Mouse (Mus musculus) brain, adult 2 months (tissue): ENCODE measurements around the gene Mia.

ENCODE experiments used
- DNase-seq: peaks from one replicate; pipeline ENCODE4 v3.0.0; 2011; ENCODE audit warnings: low read depth, low spot score

The Mia gene

DNA sequence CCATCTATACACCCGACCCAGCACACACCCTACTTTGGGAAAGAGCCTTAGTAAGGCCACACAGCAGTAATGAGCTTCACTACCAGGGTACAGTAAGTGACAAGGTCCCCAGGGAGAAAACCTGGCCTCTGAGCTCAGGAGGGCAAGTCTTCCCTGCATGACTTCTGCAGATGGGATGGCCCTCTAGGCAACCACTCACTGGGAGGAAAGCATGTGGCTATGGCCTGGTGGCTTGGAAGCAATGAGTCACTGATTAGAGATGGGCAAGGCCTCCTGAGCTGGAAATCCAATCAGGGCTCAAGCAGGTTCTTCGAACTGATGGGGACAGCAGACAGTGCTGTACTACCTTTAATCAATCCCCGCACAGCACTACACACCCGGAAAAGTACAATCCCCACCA, 19.2 kb downstream of the Mia start:
- peak; percentile 45 for DNase-seq

- no peak for DNase-seq
These were observed 20.0 kb downstream of the Mia start for GRCm38 (mm10) chr7:27160921-27161320.

- DNase-seq, result peak; percentile 96
These were observed 21.1 kb downstream of the Mia start for GRCm38 (mm10) chr7:27159882-27160281.

GRCm38 (mm10) chr7:27159256-27159655, 21.7 kb downstream of the Mia start:
- DNase-seq, result no peak

DNA sequence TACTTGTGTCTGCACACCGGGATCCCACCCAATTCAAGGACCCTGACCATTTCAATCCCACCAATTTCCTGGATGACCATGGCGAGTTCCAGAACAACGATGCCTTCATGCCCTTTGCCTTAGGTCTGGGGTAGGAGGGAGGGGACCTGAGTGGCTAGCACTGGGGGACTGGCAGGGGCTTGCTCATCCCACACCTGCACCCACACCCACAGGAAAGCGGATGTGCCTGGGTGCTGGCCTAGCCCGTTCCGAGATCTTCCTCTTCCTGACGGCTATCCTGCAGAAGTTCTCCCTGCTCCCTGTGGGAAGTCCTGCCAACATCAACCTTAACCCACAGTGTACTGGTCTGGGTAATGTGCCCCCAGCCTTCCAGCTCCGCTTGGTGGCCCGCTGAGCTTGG, 22.8 kb downstream of the Mia start:
- DNase-seq, result no peak

GRCm38 (mm10) chr7:27156005-27156404, 25.0 kb downstream of the Mia start:
- peak; percentile 84 for DNase-seq

DNA sequence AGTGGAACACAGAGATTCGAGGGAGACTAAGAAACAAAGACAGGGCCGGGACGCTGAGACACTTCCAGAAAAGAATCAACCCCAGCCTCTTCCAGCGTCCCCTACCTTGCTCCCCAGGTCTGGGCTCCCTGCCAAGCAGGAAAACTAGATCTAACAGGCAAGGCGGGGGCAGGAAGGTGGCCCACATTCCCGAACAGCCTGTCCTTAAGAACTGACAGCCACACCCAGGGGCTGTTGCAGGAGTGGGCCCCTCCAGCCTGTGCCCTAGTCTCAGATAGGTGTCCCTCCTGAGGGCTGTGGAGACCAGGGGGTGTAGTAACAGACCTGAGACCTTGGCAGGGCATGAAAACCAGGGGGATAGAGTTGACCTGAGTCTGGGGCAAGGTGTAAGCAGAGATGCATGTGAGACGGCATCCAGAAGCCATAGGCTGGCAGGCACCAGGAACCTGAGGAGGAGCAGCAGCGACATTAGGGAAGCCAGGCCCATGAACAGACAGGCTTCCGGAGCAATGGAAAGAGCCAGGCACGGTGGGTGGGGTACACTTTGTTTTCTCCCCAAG, 27.7 kb downstream of the Mia start, which contains the start of gene Cyp2t4:
Cyp2t4 (plus strand) TSS at position 510 of the 560 bp plus-strand sequence.
- DNase-seq, result peak; percentile 36

DNA sequence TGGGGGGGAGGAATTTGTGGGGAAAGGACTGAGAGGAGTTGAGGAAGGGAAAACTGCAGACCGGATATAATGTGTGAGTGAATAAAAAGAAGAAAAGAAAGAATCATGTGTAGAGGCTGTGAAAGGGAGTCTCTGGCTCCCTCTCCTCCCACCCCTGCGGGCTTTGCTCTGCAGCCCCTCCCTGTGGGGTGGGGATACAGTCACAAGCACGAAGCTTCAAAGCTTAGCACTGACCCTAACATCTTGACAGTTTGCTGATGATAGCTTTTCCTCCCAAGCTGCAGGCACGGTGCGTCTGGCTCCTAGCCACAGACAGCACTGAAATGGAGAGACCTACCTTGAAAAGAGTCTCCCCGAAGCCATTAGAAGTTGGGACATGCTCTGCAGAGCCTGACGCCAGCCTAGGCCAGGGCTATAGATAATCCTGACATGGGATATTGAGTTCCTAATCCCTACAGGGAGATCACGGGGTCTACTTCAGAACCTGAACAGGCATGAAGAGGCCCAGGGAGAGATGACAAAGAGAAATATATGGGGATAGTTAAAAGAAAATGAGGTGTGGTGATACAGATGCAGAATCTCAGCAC, 44.5 kb downstream of the Mia start:
- DNase-seq, result no peak

GRCm38 (mm10) chr7:27133757-27134156, 47.2 kb downstream of the Mia start:
- no peak for DNase-seq

- DNase-seq, result no peak
These were observed 47.8 kb downstream of the Mia start for GRCm38 (mm10) chr7:27133156-27133555.

DNA sequence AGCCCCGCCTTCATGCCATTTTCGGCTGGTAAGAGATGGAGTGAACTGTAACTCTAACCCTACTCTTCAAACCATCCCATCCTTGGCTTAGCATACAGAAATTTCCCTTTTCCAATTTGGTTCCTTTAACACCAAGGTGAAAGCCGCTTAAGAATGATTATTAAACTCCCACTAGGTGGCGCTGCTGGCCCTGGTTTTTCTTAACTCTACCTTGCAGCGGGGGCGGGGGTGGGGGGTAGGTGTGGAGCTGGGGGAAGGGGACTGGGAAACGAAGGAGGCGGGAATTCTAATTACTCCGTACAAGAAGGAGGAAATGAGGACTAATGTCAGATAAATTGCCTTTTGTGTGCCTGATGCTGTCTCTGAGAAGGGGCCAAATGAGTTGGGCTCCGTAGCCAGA, 48.4 kb downstream of the Mia start:
- peak; percentile 81 for DNase-seq

GRCm38 (mm10) chr7:27131387-27131786, 49.6 kb downstream of the Mia start:
- DNase-seq, result no peak

- DNase-seq, result no peak
These were observed 50.2 kb downstream of the Mia start for GRCm38 (mm10) chr7:27130521-27131370.

DNA sequence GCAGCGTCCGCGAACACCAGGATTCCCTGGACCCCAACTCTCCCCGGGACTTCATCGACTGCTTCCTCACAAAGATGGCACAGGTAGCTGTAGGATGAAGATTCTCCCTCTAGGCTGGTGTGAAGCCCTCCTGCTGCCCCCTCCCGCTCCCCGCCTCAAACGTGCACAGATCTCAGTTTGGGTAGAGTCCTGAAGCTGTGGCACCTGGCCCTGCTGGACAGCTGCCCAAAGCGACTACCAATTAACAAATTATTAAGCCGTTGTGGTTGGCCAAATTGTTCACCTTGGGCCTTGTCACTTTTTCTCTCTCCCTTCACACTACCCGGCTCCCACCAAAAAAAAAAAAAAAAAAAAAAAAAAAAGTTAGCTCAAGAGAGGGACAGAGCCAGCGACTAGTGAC, 51.1 kb downstream of the Mia start:
- DNase-seq, result no peak
